Mouse (Mus musculus) gastrocnemius, postnatal 10 days (tissue): ENCODE measurements around the gene Prcp. TPM values are rescaled to one million over a fixed set of nuclear protein-coding genes. Genes with fewer than 3 reads are reported as not detected.
A peak's percentile ranks its signal among the peaks of the same experiment; 100 is the strongest.

Source experiments
- DNase-seq: peaks from one replicate; pipeline ENCODE4 v3.0.0; 2021; ENCODE audit warnings: mixed read lengths
- long read RNA-seq, 2 experiments: library from polyadenylated mRNA; stranded (forward); transcript quantifications; one replicate each; pipeline ENCODE4 v2.0.0; 2021
- total RNA-seq, 2 experiments: library from RNA; stranded (reverse); gene quantifications; 2 replicates each; pipeline ENCODE4 v1.2.3; 2021

Gene Prcp
- 10 to 100 TPM; 22.4 to 30.9 TPM for total RNA-seq
- long read RNA-seq, experiment 1, transcript Prcp-201 (9 exons, 2,967 nt) = major isoform, 29 of 32 reads
- long read RNA-seq, experiment 1, partial matches to known transcripts = 3 of 32 reads
- long read RNA-seq, experiment 1, other reads (novel, unspliced or antisense) = 0 of 32 reads
- long read RNA-seq, experiment 2, transcript Prcp-201 (9 exons, 2,967 nt) = major isoform, 21 of 21 reads
- long read RNA-seq, experiment 2, partial matches to known transcripts = 0 of 21 reads
- long read RNA-seq, experiment 2, other reads (novel, unspliced or antisense) = 0 of 21 reads

GRCm38 (mm10) chr7:92874116-92874675, at the start of gene Prcp, which contains the start of gene Ddias:
Gene Prcp, plus strand, starts transcription at chr7:92874470.
Gene Ddias, minus strand, starts transcription at chr7:92874247.
- peak; percentile 98 for DNase-seq

- DNase-seq = no peak
Observed at GRCm38 (mm10) chr7:92826248-92826647, 48.0 kb upstream of the Prcp start.

- no peak for DNase-seq
Observed at GRCm38 (mm10) chr7:92827981-92828380, 46.3 kb upstream of the Prcp start.

GRCm38 (mm10) chr7:92832395-92832794, 41.9 kb upstream of the Prcp start:
- DNase-seq = no peak

GRCm38 (mm10) chr7:92834391-92834790, 39.9 kb upstream of the Prcp start:
- no peak for DNase-seq

- no peak for DNase-seq
Observed at GRCm38 (mm10) chr7:92836447-92836846, 37.8 kb upstream of the Prcp start.

- DNase-seq = no peak
Observed at GRCm38 (mm10) chr7:92837226-92837625, 37.0 kb upstream of the Prcp start.

- DNase-seq = no peak
Observed at GRCm38 (mm10) chr7:92837907-92838306, 36.4 kb upstream of the Prcp start.

- DNase-seq = no peak
Observed at GRCm38 (mm10) chr7:92842254-92842653, 32.0 kb upstream of the Prcp start.

GRCm38 (mm10) chr7:92848246-92848645, 26.0 kb upstream of the Prcp start:
- no peak for DNase-seq

- DNase-seq = no peak
Observed at GRCm38 (mm10) chr7:92866526-92866925, 7.7 kb upstream of the Prcp start.

GRCm38 (mm10) chr7:92870161-92870560, 4.1 kb upstream of the Prcp start:
- DNase-seq = no peak

- no peak for DNase-seq
Observed at GRCm38 (mm10) chr7:92871596-92871995, 2.7 kb upstream of the Prcp start.

- peak; percentile 72 for DNase-seq
Observed at GRCm38 (mm10) chr7:92874761-92875408, 615 bp downstream of the Prcp start.

- DNase-seq = no peak
Observed at GRCm38 (mm10) chr7:92876066-92876465, 1.8 kb downstream of the Prcp start.

GRCm38 (mm10) chr7:92876538-92876937, 2.3 kb downstream of the Prcp start:
- DNase-seq = no peak

GRCm38 (mm10) chr7:92878575-92879285, 4.5 kb downstream of the Prcp start:
- DNase-seq = no peak

GRCm38 (mm10) chr7:92883850-92884716, 9.8 kb downstream of the Prcp start:
- DNase-seq = no peak

- DNase-seq = no peak
Observed at GRCm38 (mm10) chr7:92884998-92885660, 10.9 kb downstream of the Prcp start.

GRCm38 (mm10) chr7:92886801-92887200, 12.5 kb downstream of the Prcp start:
- no peak for DNase-seq

- no peak for DNase-seq
Observed at GRCm38 (mm10) chr7:92887230-92887629, 13.0 kb downstream of the Prcp start.
